Mouse (Mus musculus): ENCODE measurements around the gene Btg1.

The Btg1 gene

DNA sequence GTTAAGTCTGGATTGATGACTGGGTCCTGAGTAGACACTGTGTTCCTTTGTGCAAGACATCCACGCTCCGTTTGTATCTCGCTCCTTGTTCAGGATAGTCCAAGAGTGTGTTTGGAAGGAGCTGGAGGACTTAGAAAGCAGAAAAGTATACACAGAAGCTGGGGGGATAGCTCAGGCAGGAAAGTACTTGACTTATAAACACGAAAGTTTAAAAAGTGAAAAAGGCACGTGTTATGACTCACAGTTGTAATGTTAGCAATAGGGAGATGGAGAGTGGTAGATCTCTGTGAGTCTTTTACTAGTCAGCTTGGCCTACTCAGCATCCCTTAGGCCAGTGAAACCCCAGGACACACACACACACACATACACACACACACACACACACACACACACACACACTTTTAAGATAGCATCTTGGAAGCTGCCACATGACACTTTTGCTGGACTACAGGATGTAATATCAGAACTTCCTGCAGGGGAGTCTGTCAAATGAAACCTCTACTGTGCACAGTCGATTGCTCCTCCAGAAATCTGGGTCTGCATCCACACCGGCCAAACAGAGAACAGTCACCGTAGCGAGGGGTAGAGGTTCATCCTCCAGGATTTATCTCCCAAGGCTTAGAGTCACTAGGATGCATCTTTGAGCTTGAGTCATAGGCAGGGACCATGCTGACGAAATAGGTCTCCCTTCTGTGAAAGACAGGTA lies 43.6 kb downstream of the Btg1 start:
- CTCF ChIA-PET = no interaction called here

DNA sequence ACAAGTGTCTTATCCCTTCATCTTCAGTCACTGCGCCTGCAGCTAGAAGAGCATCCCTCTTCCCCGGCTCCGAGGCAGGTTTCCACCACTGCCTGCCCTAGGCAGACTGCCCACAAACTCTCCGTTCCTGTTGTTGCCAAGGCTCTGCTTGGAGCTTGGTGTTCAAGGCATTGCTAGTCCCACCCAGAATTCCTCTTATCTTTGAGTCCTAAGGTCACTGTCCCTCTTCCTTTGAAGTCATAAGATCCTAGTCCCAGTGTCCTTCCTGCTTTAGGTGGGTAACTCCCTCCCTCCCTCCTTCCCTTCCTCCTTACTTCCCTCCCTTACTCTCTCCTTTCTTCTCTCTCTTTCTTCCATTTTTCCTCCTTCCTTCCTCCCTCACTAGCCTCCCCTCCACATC lies 46.2 kb downstream of the Btg1 start:
- CTCF ChIA-PET = no interaction called here

DNA sequence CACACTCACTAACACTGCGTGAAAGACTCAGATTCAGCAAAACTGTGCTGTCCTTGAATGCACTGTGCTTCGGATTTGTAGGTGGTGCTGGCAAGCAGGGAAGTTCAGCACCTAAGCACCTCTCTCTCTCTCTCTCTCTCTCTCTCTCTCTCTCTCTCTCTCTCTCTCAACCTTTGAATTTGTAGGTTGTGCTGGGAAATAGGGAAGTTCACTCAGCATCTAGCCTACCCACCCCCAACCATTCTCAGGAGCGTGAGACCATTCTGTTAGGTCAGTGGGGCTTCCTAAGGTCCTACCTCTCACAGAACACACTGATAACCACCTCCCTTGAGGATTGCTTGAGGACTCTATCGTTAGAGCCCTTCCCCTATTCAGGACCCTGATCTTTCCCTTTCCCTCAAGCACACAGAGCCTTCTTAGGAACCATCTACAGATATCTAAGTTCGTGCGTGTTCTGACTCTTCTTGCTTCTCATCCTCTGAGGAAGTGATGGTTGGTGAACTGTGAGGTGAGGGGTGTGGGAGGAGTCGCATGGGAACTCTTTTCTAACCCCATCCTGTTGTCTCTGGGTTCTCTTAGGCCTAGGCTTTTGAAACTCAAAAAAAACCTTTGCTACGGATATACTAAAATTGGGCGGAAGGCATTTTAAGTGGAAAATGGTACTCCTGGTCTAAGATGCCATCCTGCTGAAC lies 47.1 kb downstream of the Btg1 start:
- CTCF ChIA-PET = no interaction called here
